Mouse (Mus musculus): Measurements from ENCODE around the gene Qrsl1. TPM values are rescaled to one million over a fixed set of nuclear protein-coding genes. Genes with fewer than 3 reads are reported as not detected.

Qrsl1 gene
- polyA plus RNA-seq, 1 experiment from 2014 or later, result 29.9 TPM

DNA sequence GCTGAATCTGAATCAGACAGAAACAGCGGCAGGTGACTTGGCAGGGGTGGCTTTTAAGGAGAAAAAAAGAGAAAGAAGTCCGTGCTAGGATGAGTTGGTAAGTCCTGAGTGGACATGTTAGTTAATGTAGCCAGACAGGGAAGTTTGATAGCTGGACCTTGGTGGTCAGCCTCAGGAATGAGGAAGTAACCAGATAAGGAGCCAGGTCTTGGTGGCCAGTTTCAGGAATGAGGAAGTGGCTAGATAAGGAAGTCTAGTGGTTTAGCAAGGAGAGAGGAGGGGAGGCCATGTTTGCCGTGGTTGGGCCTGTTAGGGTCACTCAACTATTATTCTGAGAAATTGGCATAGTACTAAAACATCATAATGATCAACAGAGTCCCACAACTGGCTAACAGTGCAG lies 45.2 kb downstream of the Qrsl1 start:
- Histone ChIP-seq H3K9ac (no peak overlapping the region), H3K27ac (no peak overlapping the region), H3K9me3 (replicated peaks) (0 out of 2 replicates have a peak, but pooled peaks cover 4% of the 10 kb centered on the region), H3K36me3 (no peaks in the 10 kb centered on the region), H3K27me3 (no peaks in the 10 kb centered on the region), H3K4me3 (replicated peaks) (no peak overlapping the region), H3K4me2 (no peak overlapping the region), H3K4me1 (no peaks in the 10 kb centered on the region)
- 88% methylated on average over 3 of the region's 3 CpGs for WGBS
- ATAC-seq (replicated peaks; ENCODE audit: low FRiP score), result no peak

GRCm38 (mm10) chr10:43855916-43856315 lies 45.6 kb downstream of the Qrsl1 start:
- 90% methylated on average over 9 of the region's 9 CpGs for WGBS
- no peaks in the 10 kb centered on the region for H3K27me3 ChIP-seq
- no peaks in the 10 kb centered on the region for H3K36me3 ChIP-seq
- no peak overlapping the region for H3K9ac ChIP-seq
- no peak for ATAC-seq (replicated peaks; ENCODE audit: low FRiP score)
- H3K27ac ChIP-seq, result no peak overlapping the region
- H3K9me3 ChIP-seq (replicated peaks), result 0 out of 2 replicates have a peak, but pooled peaks cover 4% of the 10 kb centered on the region
- H3K4me3 ChIP-seq (replicated peaks), result no peak overlapping the region
- H3K4me1 ChIP-seq, result no peaks in the 10 kb centered on the region
- H3K4me2 ChIP-seq, result no peak overlapping the region

DNA sequence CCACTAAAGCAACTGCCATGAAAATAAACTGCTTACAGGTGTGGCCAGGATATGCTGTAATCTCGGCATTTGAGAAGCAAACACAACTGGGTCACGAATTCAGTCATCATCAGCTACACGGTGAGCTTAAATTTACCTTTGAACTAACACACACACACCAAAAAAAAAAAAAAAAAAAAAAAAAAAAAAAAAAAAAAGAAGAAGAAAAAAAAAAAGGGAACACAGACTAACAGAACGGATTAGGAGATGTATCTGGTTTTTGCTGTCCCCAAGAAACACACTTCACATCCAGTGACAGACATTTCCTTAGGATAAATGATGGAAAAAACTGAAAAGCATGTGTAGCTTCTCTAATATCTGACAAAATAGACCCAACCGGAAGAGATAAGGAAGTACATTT lies 49.6 kb downstream of the Qrsl1 start:
- Histone ChIP-seq H3K4me1 (no peaks in the 10 kb centered on the region), H3K27me3 (no peaks in the 10 kb centered on the region), H3K36me3 (no peaks in the 10 kb centered on the region), H3K4me2 (no peak overlapping the region), H3K9me3 (replicated peaks) (0 out of 2 replicates have a peak, but pooled peaks cover 4% of the 10 kb centered on the region), H3K27ac (no peak overlapping the region), H3K9ac (no peak overlapping the region), H3K4me3 (replicated peaks) (no peak overlapping the region)
- no peak for ATAC-seq (replicated peaks; ENCODE audit: low FRiP score)
- WGBS, result 80% methylated on average over 5 of the region's 5 CpGs

DNA sequence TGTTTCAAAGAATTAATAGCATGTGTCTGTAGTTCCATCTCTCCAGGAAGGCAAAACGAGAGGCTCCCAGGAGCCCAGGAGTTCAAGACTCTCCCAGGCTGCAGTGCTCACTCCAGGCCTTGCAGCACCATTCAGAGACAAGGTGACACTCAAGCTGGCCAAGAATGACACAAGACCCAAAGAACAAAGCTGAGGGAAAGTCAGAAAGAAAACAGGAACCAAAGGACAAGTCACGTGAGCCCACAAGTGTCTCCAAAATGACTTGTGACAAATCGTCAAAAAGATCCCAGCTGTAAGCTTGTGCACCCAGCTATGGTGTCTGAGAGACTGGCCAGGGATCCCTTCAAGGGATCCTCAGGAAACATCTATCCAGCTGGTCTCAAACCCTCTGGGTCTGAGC lies 52.1 kb downstream of the Qrsl1 start:
- no peaks in the 10 kb centered on the region for H3K36me3 ChIP-seq
- H3K4me1 ChIP-seq, result no peaks in the 10 kb centered on the region
- 75% methylated on average over 3 of the region's 3 CpGs for WGBS
- H3K9me3 ChIP-seq (replicated peaks), result 0 out of 2 replicates have a peak, but pooled peaks cover 4% of the 10 kb centered on the region
- H3K4me2 ChIP-seq, result no peak overlapping the region
- no peak overlapping the region for H3K27ac ChIP-seq
- H3K9ac ChIP-seq, result no peak overlapping the region
- no peak for ATAC-seq (replicated peaks; ENCODE audit: low FRiP score)
- H3K4me3 ChIP-seq (replicated peaks), result no peak overlapping the region
- no peaks in the 10 kb centered on the region for H3K27me3 ChIP-seq

- 61% methylated on average over 2 of the region's 2 CpGs for whole genome bisulfite sequencing
- no peaks in the 10 kb centered on the region for H3K36me3 ChIP-seq
- H3K27me3 ChIP-seq, result no peaks in the 10 kb centered on the region
- no peak for ATAC-seq (replicated peaks; ENCODE audit: low FRiP score)
- no peak overlapping the region for H3K4me3 ChIP-seq (replicated peaks)
- no peak overlapping the region for H3K4me2 ChIP-seq
- no peak overlapping the region for H3K27ac ChIP-seq
- H3K9ac ChIP-seq, result no peak overlapping the region
- no peaks in the 10 kb centered on the region for H3K9me3 ChIP-seq (replicated peaks)
- H3K4me1 ChIP-seq, result no peaks in the 10 kb centered on the region
Measured at GRCm38 (mm10) chr10:43846141-43846622, 55.4 kb downstream of the Qrsl1 start.

DNA sequence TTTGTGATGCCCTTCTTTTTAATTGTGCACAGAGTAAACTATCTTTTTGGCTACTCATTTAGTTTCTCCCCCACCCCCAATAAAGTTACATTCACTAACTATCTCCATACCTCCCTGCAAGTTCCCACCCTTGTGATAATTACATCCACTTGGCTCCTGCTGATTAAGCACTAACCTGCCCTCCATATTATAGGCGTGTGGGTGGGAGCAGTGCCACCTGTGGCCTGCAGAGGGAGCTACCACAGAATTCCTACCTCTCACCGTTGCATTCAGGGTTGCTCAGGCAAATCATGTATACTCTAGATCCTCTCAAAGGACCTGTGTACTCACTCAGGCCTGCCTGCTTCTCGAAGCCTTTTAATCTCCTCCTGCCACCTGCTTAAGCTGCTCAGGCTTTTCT lies 56.1 kb downstream of the Qrsl1 start:
- ATAC-seq (replicated peaks; ENCODE audit: low FRiP score), result no peak
- no peaks in the 10 kb centered on the region for H3K4me1 ChIP-seq
- H3K36me3 ChIP-seq, result no peaks in the 10 kb centered on the region
- H3K4me3 ChIP-seq (replicated peaks), result no peak overlapping the region
- H3K27me3 ChIP-seq, result no peaks in the 10 kb centered on the region
- WGBS, result 81% methylated on average over 3 of the region's 3 CpGs
- no peak overlapping the region for H3K9ac ChIP-seq
- no peak overlapping the region for H3K27ac ChIP-seq
- no peak overlapping the region for H3K4me2 ChIP-seq
- no peaks in the 10 kb centered on the region for H3K9me3 ChIP-seq (replicated peaks)

GRCm38 (mm10) chr10:43841441-43841840 lies 60.1 kb downstream of the Qrsl1 start:
- H3K4me2 ChIP-seq, result no peak overlapping the region
- no peaks in the 10 kb centered on the region for H3K9me3 ChIP-seq (replicated peaks)
- no peak overlapping the region for H3K27ac ChIP-seq
- no peak for ATAC-seq (replicated peaks; ENCODE audit: low FRiP score)
- H3K4me1 ChIP-seq, result no peaks in the 10 kb centered on the region
- no peaks in the 10 kb centered on the region for H3K27me3 ChIP-seq
- H3K36me3 ChIP-seq, result no peaks in the 10 kb centered on the region
- 81% methylated on average over 5 of the region's 5 CpGs for WGBS
- H3K4me3 ChIP-seq (replicated peaks), result no peak overlapping the region
- no peak overlapping the region for H3K9ac ChIP-seq

GRCm38 (mm10) chr10:43832868-43833267 lies 68.7 kb downstream of the Qrsl1 start:
- 0 out of 2 replicates have a peak, but pooled peaks cover 3% of the 10 kb centered on the region for H3K9me3 ChIP-seq (replicated peaks)
- no peak overlapping the region for H3K4me3 ChIP-seq (replicated peaks)
- H3K36me3 ChIP-seq, result no peaks in the 10 kb centered on the region
- H3K4me1 ChIP-seq, result peaks cover 7% of the 10 kb centered on the region
- H3K27ac ChIP-seq, result no peak overlapping the region
- no peak for ATAC-seq (replicated peaks; ENCODE audit: low FRiP score)
- H3K9ac ChIP-seq, result no peak overlapping the region
- no peaks in the 10 kb centered on the region for H3K27me3 ChIP-seq
- WGBS, result 36% methylated on average over 5 of the region's 5 CpGs
- H3K4me2 ChIP-seq, result no peak overlapping the region

- Histone ChIP-seq H3K9ac (no peak overlapping the region), H3K36me3 (no peaks in the 10 kb centered on the region), H3K27ac (no peak overlapping the region), H3K9me3 (replicated peaks) (peaks cover 9% of the 10 kb centered on the region; the same call in 1 of the 2 replicates), H3K4me1 (peaks cover 7% of the 10 kb centered on the region), H3K4me3 (replicated peaks) (no peak overlapping the region), H3K27me3 (no peaks in the 10 kb centered on the region), H3K4me2 (no peak overlapping the region)
- WGBS, result 43% methylated on average over 17 of the region's 17 CpGs
- no peak for ATAC-seq (replicated peaks; ENCODE audit: low FRiP score)
Measured at GRCm38 (mm10) chr10:43830251-43831018, 71.1 kb downstream of the Qrsl1 start.

GRCm38 (mm10) chr10:43828686-43829015 lies 72.9 kb downstream of the Qrsl1 start:
- no peak overlapping the region for H3K4me2 ChIP-seq
- no peak overlapping the region for H3K4me3 ChIP-seq (replicated peaks)
- H3K9me3 ChIP-seq (replicated peaks), result peaks cover 9% of the 10 kb centered on the region; the same call in 1 of the 2 replicates
- H3K4me1 ChIP-seq, result peaks cover 7% of the 10 kb centered on the region
- 93% methylated on average over 10 of the region's 10 CpGs for WGBS
- H3K9ac ChIP-seq, result no peak overlapping the region
- H3K36me3 ChIP-seq, result no peaks in the 10 kb centered on the region
- H3K27me3 ChIP-seq, result no peaks in the 10 kb centered on the region
- no peak overlapping the region for H3K27ac ChIP-seq
- ATAC-seq (replicated peaks; ENCODE audit: low FRiP score), result no peak

DNA sequence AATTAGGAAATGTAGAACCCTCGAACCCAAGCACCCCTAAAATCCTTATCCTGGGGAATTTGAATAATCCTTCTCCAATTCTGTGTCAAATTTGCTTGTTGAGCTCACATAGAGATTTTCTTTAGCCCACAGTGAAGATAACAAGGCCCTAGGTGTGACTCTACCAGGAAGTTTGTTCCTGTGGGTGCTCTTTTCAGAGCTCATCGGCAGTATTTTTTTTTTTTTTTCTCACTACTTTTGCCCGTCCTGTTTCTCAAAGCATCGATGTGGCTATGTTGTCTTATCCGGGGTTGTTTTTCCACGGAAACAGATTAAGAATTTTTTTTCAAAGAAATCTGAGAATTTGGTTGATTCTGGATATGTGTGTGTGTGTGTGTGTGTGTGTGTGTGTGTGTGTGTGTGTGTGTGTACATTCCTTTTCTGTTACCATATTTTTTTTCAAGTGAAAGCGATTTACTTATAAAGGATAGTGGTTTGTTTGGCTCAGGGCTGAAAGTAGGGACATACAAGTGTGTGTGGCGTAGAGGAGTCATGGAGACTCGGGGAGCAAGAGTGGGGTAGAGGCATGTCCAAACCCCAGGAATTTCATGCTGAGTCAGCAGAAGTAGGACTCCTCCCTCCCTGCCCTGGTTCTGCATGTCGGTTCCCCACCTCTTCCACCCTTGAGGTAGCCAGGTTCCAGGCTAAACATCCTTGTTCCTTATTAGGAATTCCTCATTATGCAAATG lies 73.4 kb downstream of the Qrsl1 start:
- Histone ChIP-seq H3K4me2 (no peak overlapping the region), H3K4me3 (replicated peaks) (no peak overlapping the region), H3K9me3 (replicated peaks) (peaks cover 9% of the 10 kb centered on the region; the same call in 1 of the 2 replicates), H3K36me3 (no peaks in the 10 kb centered on the region), H3K27ac (no peak overlapping the region), H3K4me1 (peaks cover 7% of the 10 kb centered on the region), H3K9ac (no peak overlapping the region), H3K27me3 (no peaks in the 10 kb centered on the region)
- no peak for ATAC-seq (replicated peaks; ENCODE audit: low FRiP score)
- 93% methylated on average over 10 of the region's 10 CpGs for WGBS
